Mouse (Mus musculus) heart, postnatal 0 days (tissue): ENCODE data around the gene Gimd1. TPM values are rescaled to one million over a fixed set of nuclear protein-coding genes. Genes with fewer than 3 reads are reported as not detected.
A peak's percentile ranks its signal among the peaks of the same experiment; 100 is the strongest.

Experiments used
- ATAC-seq: fragments of 200-750 bp; cut with Nextera tagmentation; 2 replicates; pipeline ENCODE4 v1.8.0; 2017; ENCODE audit warnings: low read depth, moderate number of reproducible peaks, moderate library complexity; ENCODE audit not compliant: insufficient read depth
- DNase-seq: peaks from one replicate; pipeline ENCODE4 v3.0.0-alpha.2; 2016; ENCODE audit warnings: low spot score
- H3K27ac ChIP-seq: fragments of 300-500 bp; sonication (generic); 2 replicates; pipeline ENCODE4 v1.5.1; 2014; ENCODE audit warnings: low read depth, mild to moderate bottlenecking
- H3K27me3 ChIP-seq: fragments of 300-500 bp; sonication (generic); 2 replicates; pipeline ENCODE4 v1.6.1; 2014; ENCODE audit warnings: low read length, mixed read lengths; ENCODE audit not compliant: control insufficient read depth, insufficient read depth
- H3K36me3 ChIP-seq: fragments of 300-500 bp; sonication (generic); replicated peaks from 2 replicates; pipeline ENCODE4 v1.6.1; 2014; ENCODE audit warnings: low read length, mixed read lengths; ENCODE audit not compliant: control insufficient read depth, insufficient read depth
- H3K4me1 ChIP-seq: fragments of 300-500 bp; sonication (generic); 2 replicates; pipeline ENCODE4 v1.6.1; 2014; ENCODE audit warnings: antibody characterized with exemption; ENCODE audit not compliant: control insufficient read depth, insufficient read depth
- H3K4me2 ChIP-seq: fragments of 300-500 bp; sonication (generic); 2 replicates; pipeline ENCODE4 v1.6.1; 2014; ENCODE audit warnings: low read depth, mild to moderate bottlenecking, low read length, moderate library complexity
- H3K4me3 ChIP-seq: fragments of 300-500 bp; sonication (generic); 2 replicates; pipeline ENCODE4 v1.5.1; 2014; ENCODE audit warnings: low read depth, low read length
- H3K9ac ChIP-seq: fragments of 300-500 bp; sonication (generic); replicated peaks from 2 replicates; pipeline ENCODE4 v1.6.1; 2014; ENCODE audit warnings: low read depth, low read length, mixed read lengths
- H3K9me3 ChIP-seq: fragments of 300-500 bp; sonication (generic); replicated peaks from 2 replicates; pipeline ENCODE4 v1.6.1; 2016; ENCODE audit warnings: low read length; ENCODE audit not compliant: control insufficient read depth
- CTCF ChIP-seq: IDR thresholded peaks from 2 replicates; pipeline ENCODE4 v1.5.1; 2016; ENCODE audit warnings: antibody characterized with exemption, control low read depth, low read depth
- EP300 ChIP-seq: IDR thresholded peaks from 2 replicates; pipeline ENCODE4 v1.6.1; 2016; ENCODE audit warnings: antibody characterized with exemption, low read depth
- WGBS: fragments of 180-500 bp; shearing (Covaris S2); extraction: QIAGEN DNeasy Blood & Tissue Kit; methylation state at CpG from one replicate; pipeline ENCODE4 v1.1.7; 2014; 5-methylcytosine and 5-hydroxymethylcytosine counted together
- polyA plus RNA-seq: library from polyadenylated mRNA; unstranded; fragments of >200 nt; fragmentation: Nextera tagmentation; extraction: Ambion mirVana; gene quantifications from 2 replicates; pipeline ENCODE4 v1.2.1, GENCODE M21; 2015
- total RNA-seq: library from RNA; depleted of rRNA; stranded (reverse); fragments of >200 nt; gene quantifications from 2 replicates; pipeline ENCODE4 v1.2.3, GENCODE M21; 2014; ENCODE audit warnings: low replicate concordance; rRNA removed

Gimd1 gene
- total and polyA plus RNA-seq, 2 experiments from 2014 or later = not detected

GRCm38 (mm10) chr3:132677494-132677893 is 47.9 kb downstream of the Gimd1 start:
- Histone ChIP-seq H3K27me3 (no peaks in the 10 kb centered on the region), H3K4me3 (no peak overlapping the region), H3K9ac (no peak overlapping the region), H3K27ac (no peak overlapping the region), H3K9me3 (no peaks in the 10 kb centered on the region), H3K36me3 (peaks cover 26% of the 10 kb centered on the region), H3K4me1 (peaks cover 1% of the 10 kb centered on the region; the same call in 1 of the 2 replicates), H3K4me2 (no peak overlapping the region)
- no peak for ATAC-seq
- WGBS = 69% methylated on average over 2 of the region's 2 CpGs
- DNase-seq = no peak
- TF ChIP-seq EP300 (no peak), CTCF (no peak)

- Histone ChIP-seq H3K27me3 (no peaks in the 10 kb centered on the region), H3K9me3 (no peaks in the 10 kb centered on the region), H3K4me3 (peak within 1 kb of the TSS; percentile 76), H3K4me2 (peak within 1 kb of the TSS; percentile 72), H3K27ac (peak within 1 kb of the TSS; percentile 87), H3K9ac (peak within 1 kb of the TSS; percentile 71), H3K36me3 (peaks cover 9% of the 10 kb centered on the region; the same call in 1 of the 2 replicates), H3K4me1 (peaks cover 7% of the 10 kb centered on the region)
- under 1% methylated on average over 41 of the region's 42 CpGs for WGBS
- ATAC-seq (peak; percentile 97), DNase-seq (peak; percentile 90)
- TF ChIP-seq CTCF (no peak), EP300 (peak; percentile 96)
Measured at GRCm38 (mm10) chr3:132683447-132684230, 54.0 kb downstream of the Gimd1 start, which contains the start of gene Tbck. Tbck (plus strand) TSS chr3:132684144.

GRCm38 (mm10) chr3:132684231-132684928 is 54.8 kb downstream of the Gimd1 start, which contains the start of gene Aimp1:
Aimp1 (minus strand) TSS chr3:132684370.
- H3K9me3 ChIP-seq = no peaks in the 10 kb centered on the region
- TF ChIP-seq EP300 (no peak), CTCF (no peak)
- ATAC-seq (no peak), DNase-seq (peak; percentile 8)
- peak within 1 kb of the TSS; percentile 72 for H3K4me2 ChIP-seq
- peaks cover 8% of the 10 kb centered on the region for H3K36me3 ChIP-seq
- peak within 1 kb of the TSS; percentile 87 for H3K27ac ChIP-seq
- H3K4me3 ChIP-seq = peak within 1 kb of the TSS; percentile 76
- H3K9ac ChIP-seq = peak within 1 kb of the TSS; percentile 71
- 1% methylated on average over 27 of the region's 27 CpGs for WGBS
- H3K27me3 ChIP-seq = no peaks in the 10 kb centered on the region
- peaks cover 7% of the 10 kb centered on the region for H3K4me1 ChIP-seq

Other genes starting within 250 kb of the Gimd1 start
- 11.9 and 12.8 TPM in 2 replicates for gene Tbck, start 54.3 kb downstream of the Gimd1 start, total RNA-seq
- 9.9 and 10.0 TPM in 2 replicates for gene Tbck, start 54.3 kb downstream of the Gimd1 start, polyA plus RNA-seq
- 26.9 and 42.5 TPM in 2 replicates for gene Aimp1, start 54.5 kb downstream of the Gimd1 start, total RNA-seq
- 53.2 and 55.8 TPM in 2 replicates for gene Aimp1, start 54.5 kb downstream of the Gimd1 start, polyA plus RNA-seq